Mouse (Mus musculus): ENCODE data around the gene Myd88. TPM values are rescaled to one million over a fixed set of nuclear protein-coding genes. Genes with fewer than 3 reads are reported as not detected.

The Myd88 gene
- polyA plus RNA-seq (2012; rRNA removed; ENCODE audit: low replicate concordance), result 25.4 and 38.4 TPM in 2 replicates

GRCm38 (mm10) chr9:119340909-119341816 is at the start of gene Myd88:
Myd88 (minus strand) TSS chr9:119341411.

GRCm38 (mm10) chr9:119365284-119365683 is 24.1 kb upstream of the Myd88 start, which contains the start of gene Slc22a14:
Slc22a14 (minus strand) TSS chr9:119365553.

GRCm38 (mm10) chr9:119357331-119358057 is 16.3 kb upstream of the Myd88 start, which contains the start of gene Xylb:
Xylb (plus strand) TSS chr9:119357381.

GRCm38 (mm10) chr9:119339558-119340211 is 1.5 kb downstream of the Myd88 start, which contains the start of gene Acaa1a:
Acaa1a (plus strand) TSS chr9:119339676.

GRCm38 (mm10) chr9:119322289-119323259 is 18.6 kb downstream of the Myd88 start, which contains the start of gene Oxsr1:
Oxsr1 (minus strand) TSS chr9:119322427.

Other genes starting within 250 kb of the Myd88 start
- 44.1 and 49.9 TPM in 2 replicates for gene Plcd1, start 247.9 kb downstream of the Myd88 start, polyA plus RNA-seq (2012; rRNA removed; ENCODE audit: low replicate concordance)
- 1.2 and 2.5 TPM in 2 replicates for gene Dlec1, start 238.9 kb downstream of the Myd88 start, polyA plus RNA-seq (2012; rRNA removed; ENCODE audit: low replicate concordance)
- gene Acaa1b, start 184.3 kb downstream of the Myd88 start, polyA plus RNA-seq (2012; rRNA removed; ENCODE audit: low replicate concordance), result 45.7 and 125 TPM in 2 replicates
- gene Gm47289, start 182.2 kb downstream of the Myd88 start, polyA plus RNA-seq (2012; rRNA removed; ENCODE audit: low replicate concordance), result 0.04 and 0.07 TPM in 2 replicates
- 0.14 TPM in 1 of 2 replicates, not detected in the other for gene Slc22a13, start 132.3 kb downstream of the Myd88 start, polyA plus RNA-seq (2012; rRNA removed; ENCODE audit: low replicate concordance)
- gene Oxsr1, start 19.0 kb downstream of the Myd88 start, polyA plus RNA-seq (2012; rRNA removed; ENCODE audit: low replicate concordance), result 24.4 and 25.7 TPM in 2 replicates
- 242 and 279 TPM in 2 replicates for gene Acaa1a, start 1.7 kb downstream of the Myd88 start, polyA plus RNA-seq (2012; rRNA removed; ENCODE audit: low replicate concordance)
- gene Xylb, start 16.0 kb upstream of the Myd88 start, polyA plus RNA-seq (2012; rRNA removed; ENCODE audit: low replicate concordance), result 1.8 and 4.5 TPM in 2 replicates
- gene Slc22a14, start 24.1 kb upstream of the Myd88 start, polyA plus RNA-seq (2012; rRNA removed; ENCODE audit: low replicate concordance), result 0.57 and 1.4 TPM in 2 replicates
- 4.0 and 6.7 TPM in 2 replicates for gene Acvr2b, start 60.7 kb upstream of the Myd88 start, polyA plus RNA-seq (2012; rRNA removed; ENCODE audit: low replicate concordance)
- gene Exog, start 103.5 kb upstream of the Myd88 start, polyA plus RNA-seq (2012; rRNA removed; ENCODE audit: low replicate concordance), result 4.2 and 6.3 TPM in 2 replicates
- gene Scn5a, start 237.6 kb upstream of the Myd88 start, polyA plus RNA-seq (2012; rRNA removed; ENCODE audit: low replicate concordance), result 1.2 and 1.6 TPM in 2 replicates